Mouse (Mus musculus): ENCODE data around the gene Ltbr. TPM values are rescaled to one million over a fixed set of nuclear protein-coding genes. Genes with fewer than 3 reads are reported as not detected.

Gene Ltbr
- polyA plus RNA-seq, 1 experiment: 10.9 TPM

DNA sequence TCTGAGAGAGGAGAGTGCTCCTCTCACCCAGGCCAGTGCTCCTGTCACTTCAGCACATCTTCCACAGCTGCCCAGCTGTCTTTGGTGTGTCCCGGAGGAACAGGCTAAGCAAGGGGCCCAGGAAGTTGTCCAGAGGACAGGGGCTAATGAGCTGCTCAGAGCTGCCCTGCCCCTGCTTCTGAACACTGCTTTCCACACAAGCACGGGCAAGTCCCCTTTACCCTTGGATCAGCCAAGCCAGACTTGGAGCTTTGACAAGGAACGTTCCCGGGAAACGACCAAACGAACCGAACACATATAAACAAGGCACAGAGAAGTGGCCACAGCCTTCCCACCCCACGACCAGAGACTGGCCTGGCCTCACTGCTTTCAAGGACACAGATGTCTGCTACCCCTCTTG lies 30.4 kb upstream of the Ltbr start:
- no peak for TF ChIP-seq POLR2A (IDR thresholded peaks at IDR 0.05; ENCODE audit: control insufficient read depth, low read depth, low read length)
- TF ChIP-seq CTCF (IDR thresholded peaks at IDR 0.05; ENCODE audit: control insufficient read depth, insufficient read depth, insufficient replicate concordance, low read depth, low read length): no peak
- H3K4me1 ChIP-seq (ENCODE audit: control insufficient read depth, insufficient read depth, low read length): peaks cover 6% of the 10 kb centered on the region

GRCm38 (mm10) chr6:125342198-125342597 lies 28.5 kb upstream of the Ltbr start:
- peaks cover 2% of the 10 kb centered on the region; the same call in 1 of the 2 replicates for H3K4me1 ChIP-seq (ENCODE audit: control insufficient read depth, insufficient read depth, low read length)
- TF ChIP-seq CTCF (IDR thresholded peaks at IDR 0.05; ENCODE audit: control insufficient read depth, insufficient read depth, insufficient replicate concordance, low read depth, low read length) (no peak), POLR2A (IDR thresholded peaks at IDR 0.05; ENCODE audit: control insufficient read depth, low read depth, low read length) (no peak)
- no peak overlapping the region for H3K4me3 ChIP-seq (ENCODE audit: control insufficient read depth, low read depth, low read length)
- H3K27me3 ChIP-seq (ENCODE audit: control insufficient read depth, insufficient read depth, low read length): no peaks in the 10 kb centered on the region
- H3K27ac ChIP-seq (ENCODE audit: control insufficient read depth, insufficient read depth, low read depth, low read length): no peak overlapping the region
- no peaks in the 10 kb centered on the region for H3K36me3 ChIP-seq (ENCODE audit: control insufficient read depth, insufficient read depth, low read length)

More for the DNA sequence above, 30.4 kb upstream of the Ltbr start:
- H3K36me3 ChIP-seq (ENCODE audit: control insufficient read depth, insufficient read depth, low read length): no peaks in the 10 kb centered on the region
- no peak overlapping the region for H3K27ac ChIP-seq (ENCODE audit: control insufficient read depth, insufficient read depth, low read depth, low read length)
- no peak overlapping the region for H3K4me3 ChIP-seq (ENCODE audit: control insufficient read depth, low read depth, low read length)
- H3K27me3 ChIP-seq (ENCODE audit: control insufficient read depth, insufficient read depth, low read length): no peaks in the 10 kb centered on the region

DNA sequence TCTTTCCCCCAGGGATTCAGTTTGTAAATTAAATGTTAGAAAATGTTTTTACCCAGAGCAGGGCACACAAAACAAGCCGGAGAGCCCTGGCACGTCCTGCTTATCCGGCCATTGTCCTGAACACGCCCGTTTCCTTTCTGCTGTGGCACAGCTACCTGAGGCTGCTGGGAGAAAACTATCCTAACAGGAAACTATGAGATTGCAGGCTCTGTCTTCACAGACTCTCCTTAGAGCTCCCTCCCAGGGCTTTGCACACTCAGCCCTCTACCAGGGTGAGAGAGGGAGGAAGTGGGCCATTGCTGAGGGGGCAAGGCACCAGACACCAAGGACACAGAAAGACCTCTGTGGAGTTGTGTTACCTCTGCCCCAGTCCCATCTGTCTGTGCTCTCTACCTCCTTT lies 26.6 kb upstream of the Ltbr start:
- Histone ChIP-seq H3K36me3 (ENCODE audit: control insufficient read depth, insufficient read depth, low read length) (no peaks in the 10 kb centered on the region), H3K4me3 (ENCODE audit: control insufficient read depth, low read depth, low read length) (no peak overlapping the region), H3K4me1 (ENCODE audit: control insufficient read depth, insufficient read depth, low read length) (peaks cover 2% of the 10 kb centered on the region; the same call in 1 of the 2 replicates), H3K27me3 (ENCODE audit: control insufficient read depth, insufficient read depth, low read length) (no peaks in the 10 kb centered on the region), H3K27ac (ENCODE audit: control insufficient read depth, insufficient read depth, low read depth, low read length) (no peak overlapping the region)
- no peak for TF ChIP-seq POLR2A (IDR thresholded peaks at IDR 0.05; ENCODE audit: control insufficient read depth, low read depth, low read length)
- no peak for TF ChIP-seq CTCF (IDR thresholded peaks at IDR 0.05; ENCODE audit: control insufficient read depth, insufficient read depth, insufficient replicate concordance, low read depth, low read length)

- no peak overlapping the region for H3K4me3 ChIP-seq (ENCODE audit: control insufficient read depth, low read depth, low read length)
- TF ChIP-seq CTCF (IDR thresholded peaks at IDR 0.05; ENCODE audit: control insufficient read depth, insufficient read depth, insufficient replicate concordance, low read depth, low read length) (no peak), POLR2A (IDR thresholded peaks at IDR 0.05; ENCODE audit: control insufficient read depth, low read depth, low read length) (no peak)
- peaks cover 2% of the 10 kb centered on the region; the same call in 1 of the 2 replicates for H3K4me1 ChIP-seq (ENCODE audit: control insufficient read depth, insufficient read depth, low read length)
- no peaks in the 10 kb centered on the region for H3K27me3 ChIP-seq (ENCODE audit: control insufficient read depth, insufficient read depth, low read length)
- no peak overlapping the region for H3K27ac ChIP-seq (ENCODE audit: control insufficient read depth, insufficient read depth, low read depth, low read length)
- H3K36me3 ChIP-seq (ENCODE audit: control insufficient read depth, insufficient read depth, low read length): no peaks in the 10 kb centered on the region
These were observed 25.3 kb upstream of the Ltbr start for GRCm38 (mm10) chr6:125338791-125339660.

DNA sequence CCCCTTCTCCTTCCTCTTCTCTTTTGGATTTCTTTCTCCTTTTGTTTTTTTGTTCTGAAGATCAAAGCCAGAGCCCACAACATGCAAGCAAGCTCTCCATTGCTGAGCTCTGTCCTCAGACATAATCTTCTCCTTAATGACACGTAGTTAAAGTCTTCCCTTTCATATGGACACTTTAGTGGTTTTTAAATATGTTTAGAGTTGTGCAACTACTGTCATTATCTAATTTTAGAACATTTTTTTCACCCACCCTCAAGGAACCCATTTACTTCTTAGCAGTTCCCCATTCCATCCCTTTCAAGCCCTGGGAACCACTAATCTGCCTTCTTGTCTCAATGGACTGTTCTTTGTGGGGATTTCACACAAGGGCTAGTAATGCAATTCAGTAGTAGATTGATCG lies 20.7 kb upstream of the Ltbr start:
- Histone ChIP-seq H3K36me3 (ENCODE audit: control insufficient read depth, insufficient read depth, low read length) (no peaks in the 10 kb centered on the region), H3K4me1 (ENCODE audit: control insufficient read depth, insufficient read depth, low read length) (peaks cover 3% of the 10 kb centered on the region), H3K27ac (ENCODE audit: control insufficient read depth, insufficient read depth, low read depth, low read length) (no peak overlapping the region), H3K4me3 (ENCODE audit: control insufficient read depth, low read depth, low read length) (no peak overlapping the region), H3K27me3 (ENCODE audit: control insufficient read depth, insufficient read depth, low read length) (no peaks in the 10 kb centered on the region)
- no peak for TF ChIP-seq POLR2A (IDR thresholded peaks at IDR 0.05; ENCODE audit: control insufficient read depth, low read depth, low read length)

- Histone ChIP-seq H3K27me3 (ENCODE audit: control insufficient read depth, insufficient read depth, low read length) (no peaks in the 10 kb centered on the region), H3K27ac (ENCODE audit: control insufficient read depth, insufficient read depth, low read depth, low read length) (no peak overlapping the region), H3K4me3 (ENCODE audit: control insufficient read depth, low read depth, low read length) (no peak overlapping the region), H3K36me3 (ENCODE audit: control insufficient read depth, insufficient read depth, low read length) (no peaks in the 10 kb centered on the region), H3K4me1 (ENCODE audit: control insufficient read depth, insufficient read depth, low read length) (peaks cover 3% of the 10 kb centered on the region)
- no peak for TF ChIP-seq CTCF (IDR thresholded peaks at IDR 0.05; ENCODE audit: control insufficient read depth, insufficient read depth, insufficient replicate concordance, low read depth, low read length)
- no peak for TF ChIP-seq POLR2A (IDR thresholded peaks at IDR 0.05; ENCODE audit: control insufficient read depth, low read depth, low read length)
These were observed 19.6 kb upstream of the Ltbr start for GRCm38 (mm10) chr6:125333112-125333899.

DNA sequence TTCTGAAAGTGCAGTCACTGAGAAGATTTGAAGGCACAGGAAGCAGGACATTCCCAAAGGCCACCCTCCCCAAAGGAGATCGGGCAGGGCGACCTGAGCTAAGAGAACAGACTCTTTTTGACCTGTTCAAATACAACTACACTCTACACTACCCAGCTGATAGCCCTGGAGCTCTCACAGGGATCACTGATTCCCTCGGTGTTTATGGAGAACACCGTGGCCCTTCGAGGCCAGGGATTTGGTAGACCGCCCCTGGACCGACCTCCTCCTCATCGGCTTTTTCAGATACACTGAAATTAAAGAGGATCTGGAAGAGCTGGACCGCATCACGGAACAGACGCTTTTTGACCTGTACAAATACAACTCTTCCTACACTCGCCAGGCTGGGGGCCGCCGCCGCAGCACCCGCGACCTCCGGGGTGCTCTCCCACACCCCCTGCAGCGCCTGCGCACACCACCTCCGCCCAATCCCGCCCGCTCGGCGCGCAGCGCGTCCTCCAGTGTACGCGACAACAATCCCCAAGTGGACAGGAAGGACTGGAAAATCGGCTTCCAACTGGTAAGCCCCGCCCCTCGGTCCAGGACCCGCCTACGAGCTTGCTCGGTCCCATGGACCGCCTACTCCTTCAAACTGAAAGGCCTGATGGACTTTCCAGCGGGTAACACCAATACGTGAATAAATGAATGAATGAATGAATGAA lies 17.1 kb upstream of the Ltbr start:
- Histone ChIP-seq H3K36me3 (ENCODE audit: control insufficient read depth, insufficient read depth, low read length) (no peaks in the 10 kb centered on the region), H3K4me3 (ENCODE audit: control insufficient read depth, low read depth, low read length) (peak overlapping the region; percentile 80), H3K27me3 (ENCODE audit: control insufficient read depth, insufficient read depth, low read length) (no peaks in the 10 kb centered on the region), H3K27ac (ENCODE audit: control insufficient read depth, insufficient read depth, low read depth, low read length) (no peak overlapping the region), H3K4me1 (ENCODE audit: control insufficient read depth, insufficient read depth, low read length) (peaks cover 3% of the 10 kb centered on the region)
- peak; percentile 48 for TF ChIP-seq POLR2A (IDR thresholded peaks at IDR 0.05; ENCODE audit: control insufficient read depth, low read depth, low read length)
- no peak for TF ChIP-seq CTCF (IDR thresholded peaks at IDR 0.05; ENCODE audit: control insufficient read depth, insufficient read depth, insufficient replicate concordance, low read depth, low read length)
